Mouse (Mus musculus): ENCODE data around the gene Apobec1. TPM values are rescaled to one million over a fixed set of nuclear protein-coding genes. Genes with fewer than 3 reads are reported as not detected.

Apobec1 gene
- 2.3 and 2.7 TPM in 2 replicates for polyA plus RNA-seq (2021; fragmentation: Nextera tagmentation)
- long read RNA-seq, experiment 1, partial matches to known transcripts: 0 of 3 reads
- long read RNA-seq, experiment 1, other reads (novel, unspliced or antisense): 2 of 3 reads
- long read RNA-seq, experiment 2, partial matches to known transcripts: 0 of 9 reads
- long read RNA-seq, experiment 2, other reads (novel, unspliced or antisense): 5 of 9 reads

GRCm38 (mm10) chr6:122602242-122602991 lies at the start of gene Apobec1:
Gene Apobec1, minus strand, starts transcription at chr6:122602444.

GRCm38 (mm10) chr6:122626110-122626509 lies 23.9 kb upstream of the Apobec1 start, which contains the start of gene Dppa3:
Gene Dppa3, plus strand, starts transcription at chr6:122626410.

GRCm38 (mm10) chr6:122609771-122610170 lies 7.5 kb upstream of the Apobec1 start, which contains the start of gene Gdf3:
Gene Gdf3, minus strand, starts transcription at chr6:122610087.

GRCm38 (mm10) chr6:122553606-122554005 lies 48.6 kb downstream of the Apobec1 start, which contains the start of gene Aicda:
Gene Aicda, plus strand, starts transcription at chr6:122553801.

Other genes starting within 250 kb of the Apobec1 start
- gene Rimklb, start 103.7 kb downstream of the Apobec1 start, polyA plus RNA-seq (2021; fragmentation: Nextera tagmentation): 13.1 and 18.0 TPM in 2 replicates
- gene Mfap5, start 96.6 kb downstream of the Apobec1 start, polyA plus RNA-seq (2021; fragmentation: Nextera tagmentation): 0.40 and 1.1 TPM in 2 replicates
- not detected in 2 replicates for gene Aicda, start 48.6 kb downstream of the Apobec1 start, polyA plus RNA-seq (2021; fragmentation: Nextera tagmentation)
- gene Gdf3, start 7.6 kb upstream of the Apobec1 start, polyA plus RNA-seq (2021; fragmentation: Nextera tagmentation): not detected in 2 replicates
- not detected in 2 replicates for gene Dppa3, start 24.0 kb upstream of the Apobec1 start, polyA plus RNA-seq (2021; fragmentation: Nextera tagmentation)
- gene Nanog, start 105.0 kb upstream of the Apobec1 start, polyA plus RNA-seq (2021; fragmentation: Nextera tagmentation): 0.09 TPM in 1 of 2 replicates, not detected in the other
- 25.3 and 27.0 TPM in 2 replicates for gene Slc2a3, start 199.2 kb upstream of the Apobec1 start, polyA plus RNA-seq (2021; fragmentation: Nextera tagmentation)
- gene Foxj2, start 217.5 kb upstream of the Apobec1 start, polyA plus RNA-seq (2021; fragmentation: Nextera tagmentation): 3.2 and 3.8 TPM in 2 replicates